Mouse (Mus musculus) mouse trophoblast stem cell (cell line): Measurements from ENCODE around the gene Itprid2.

Experiments used
- in situ Hi-C, 2 experiments: fragments of 300-500 bp; cut with MseI, MboI; formaldehyde crosslinking; loops; 2 replicates in 1 of 2; 3 replicates in 1 of 2; pipeline ENCODE4 v1.15.1; 2025

The Itprid2 gene

GRCm38 (mm10) chr2:79647728-79648127 lies 12.6 kb downstream of the Itprid2 start:
- in situ Hi-C loops: loop anchor here in 1 of 2 experiments (5.0 kb wide), 1 partner anchor 135 kb away; no protein-coding TSS in a partner anchor

GRCm38 (mm10) chr2:79651185-79651584 lies 16.0 kb downstream of the Itprid2 start:
- in situ Hi-C loops: no loop called here

GRCm38 (mm10) chr2:79651701-79652100 lies 16.5 kb downstream of the Itprid2 start:
- in situ Hi-C loops: no loop called here

- in situ Hi-C loops: no loop called here
Measured at GRCm38 (mm10) chr2:79652502-79652901, 17.4 kb downstream of the Itprid2 start.

GRCm38 (mm10) chr2:79653093-79653808 lies 18.1 kb downstream of the Itprid2 start:
- in situ Hi-C loops: no loop called here

- in situ Hi-C loops: no loop called here
Measured at GRCm38 (mm10) chr2:79653809-79654164, 18.6 kb downstream of the Itprid2 start.

GRCm38 (mm10) chr2:79657062-79657461 lies 21.9 kb downstream of the Itprid2 start:
- in situ Hi-C loops: no loop called here

- in situ Hi-C loops: no loop called here
Measured at GRCm38 (mm10) chr2:79660417-79661185, 25.4 kb downstream of the Itprid2 start.

GRCm38 (mm10) chr2:79661486-79662104 lies 26.4 kb downstream of the Itprid2 start:
- in situ Hi-C loops: no loop called here

- in situ Hi-C loops: no loop called here
Measured at GRCm38 (mm10) chr2:79664532-79665286, 29.6 kb downstream of the Itprid2 start.

GRCm38 (mm10) chr2:79665492-79665891 lies 30.3 kb downstream of the Itprid2 start:
- in situ Hi-C loops: no loop called here

GRCm38 (mm10) chr2:79675266-79675665 lies 40.1 kb downstream of the Itprid2 start:
- in situ Hi-C loops: no loop called here

GRCm38 (mm10) chr2:79677663-79678257 lies 42.6 kb downstream of the Itprid2 start:
- in situ Hi-C loops: no loop called here

- in situ Hi-C loops: no loop called here
Measured at GRCm38 (mm10) chr2:79681672-79682071, 46.5 kb downstream of the Itprid2 start.

GRCm38 (mm10) chr2:79683258-79683657 lies 48.1 kb downstream of the Itprid2 start:
- in situ Hi-C loops: no loop called here

- in situ Hi-C loops: no loop called here
Measured at GRCm38 (mm10) chr2:79690838-79691237, 55.7 kb downstream of the Itprid2 start.

- in situ Hi-C loops: no loop called here
Measured at GRCm38 (mm10) chr2:79695190-79695589, 60.0 kb downstream of the Itprid2 start.

- in situ Hi-C loops: no loop called here
Measured at GRCm38 (mm10) chr2:79695939-79696338, 60.8 kb downstream of the Itprid2 start.

GRCm38 (mm10) chr2:79696478-79697230 lies 61.5 kb downstream of the Itprid2 start:
- in situ Hi-C loops: no loop called here

GRCm38 (mm10) chr2:79698166-79698565 lies 63.0 kb downstream of the Itprid2 start:
- in situ Hi-C loops: no loop called here

GRCm38 (mm10) chr2:79704773-79705172 lies 69.6 kb downstream of the Itprid2 start:
- in situ Hi-C loops: no loop called here
